Mouse (Mus musculus): Measurements from ENCODE around the gene Cdk10.
"Not testable (repeated sequence)": the region's sequence is repeated elsewhere in the genome, so short reads cannot be mapped to it uniquely, and the experiment has no call there.

Gene Cdk10

GRCm38 (mm10) chr8:123224278-123225266, at the start of gene Cdk10:
Cdk10 (plus strand) TSS chr8:123224842.
- DNase-seq (ENCODE audit: low read depth, low spot score): peak; percentile 94

GRCm38 (mm10) chr8:123181391-123181790, 43.3 kb upstream of the Cdk10 start:
- DNase-seq (ENCODE audit: low read depth, low spot score): no peak

GRCm38 (mm10) chr8:123185566-123186409, 38.9 kb upstream of the Cdk10 start, which contains the start of gene Dpep1:
Dpep1 (plus strand) TSS chr8:123186242.
- DNase-seq (ENCODE audit: low read depth, low spot score): no peak

GRCm38 (mm10) chr8:123188006-123188405, 36.6 kb upstream of the Cdk10 start:
- no peak for DNase-seq (ENCODE audit: low read depth, low spot score)

- DNase-seq (ENCODE audit: low read depth, low spot score): no peak
Measured at GRCm38 (mm10) chr8:123188841-123189240, 35.8 kb upstream of the Cdk10 start.

- DNase-seq (ENCODE audit: low read depth, low spot score): peak; percentile 87
Measured at GRCm38 (mm10) chr8:123190678-123191077, 34.0 kb upstream of the Cdk10 start.

GRCm38 (mm10) chr8:123191908-123192307, 32.7 kb upstream of the Cdk10 start:
- DNase-seq (ENCODE audit: low read depth, low spot score): peak; percentile 57

- no peak for DNase-seq (ENCODE audit: low read depth, low spot score)
Measured at GRCm38 (mm10) chr8:123193771-123194170, 30.9 kb upstream of the Cdk10 start.

- peak; percentile 78 for DNase-seq (ENCODE audit: low read depth, low spot score)
Measured at GRCm38 (mm10) chr8:123197016-123197415, 27.6 kb upstream of the Cdk10 start.

- no peak for DNase-seq (ENCODE audit: low read depth, low spot score)
Measured at GRCm38 (mm10) chr8:123199864-123200263, 24.8 kb upstream of the Cdk10 start.

GRCm38 (mm10) chr8:123202288-123202687, 22.4 kb upstream of the Cdk10 start:
- peak; percentile 86 for DNase-seq (ENCODE audit: low read depth, low spot score)

- DNase-seq (ENCODE audit: low read depth, low spot score): no peak
Measured at GRCm38 (mm10) chr8:123203571-123203970, 21.1 kb upstream of the Cdk10 start.

- DNase-seq (ENCODE audit: low read depth, low spot score): no peak
Measured at GRCm38 (mm10) chr8:123211876-123212275, 12.8 kb upstream of the Cdk10 start.

GRCm38 (mm10) chr8:123212321-123213117, 12.1 kb upstream of the Cdk10 start, which contains the start of the genes Chmp1a and Spata33:
Chmp1a (minus strand) TSS chr8:123212763.
Spata33 (plus strand) TSS chr8:123212832.
- DNase-seq (ENCODE audit: low read depth, low spot score): peak; percentile 95

- no peak for DNase-seq (ENCODE audit: low read depth, low spot score)
Measured at GRCm38 (mm10) chr8:123213118-123213772, 11.4 kb upstream of the Cdk10 start.

GRCm38 (mm10) chr8:123215430-123215829, 9.2 kb upstream of the Cdk10 start:
- DNase-seq (ENCODE audit: low read depth, low spot score): no peak

- no peak for DNase-seq (ENCODE audit: low read depth, low spot score)
Measured at GRCm38 (mm10) chr8:123220917-123221316, 3.7 kb upstream of the Cdk10 start.

- DNase-seq (ENCODE audit: low read depth, low spot score): no peak
Measured at GRCm38 (mm10) chr8:123228416-123228815, 3.8 kb downstream of the Cdk10 start.

- DNase-seq (ENCODE audit: low read depth, low spot score): not testable (repeated sequence)
Measured at GRCm38 (mm10) chr8:123230326-123230725, 5.7 kb downstream of the Cdk10 start.

GRCm38 (mm10) chr8:123231742-123232141, 7.1 kb downstream of the Cdk10 start:
- no peak for DNase-seq (ENCODE audit: low read depth, low spot score)

GRCm38 (mm10) chr8:123232553-123232952, 7.9 kb downstream of the Cdk10 start:
- no peak for DNase-seq (ENCODE audit: low read depth, low spot score)
